Mouse (Mus musculus) hindbrain, embryonic 14.5 days (tissue): ENCODE measurements around the gene 3110001I22Rik. TPM values are rescaled to one million over a fixed set of nuclear protein-coding genes. Genes with fewer than 3 reads are reported as not detected.
"Not testable (repeated sequence)": the region's sequence is repeated elsewhere in the genome, so short reads cannot be mapped to it uniquely, and the experiment has no call there.

Experiments used
- ATAC-seq: fragments of 200-750 bp; cut with Nextera tagmentation; 2 replicates; pipeline ENCODE4 v1.8.0; 2017; ENCODE audit warnings: moderate number of reproducible peaks, mild to moderate bottlenecking, moderate TSS enrichment, moderate library complexity; ENCODE audit not compliant: low FRiP score
- DNase-seq: peaks from one replicate; pipeline ENCODE4 v3.0.0-alpha.2; 2015; ENCODE audit warnings: low spot score
- H3K27ac ChIP-seq: fragments of 300-500 bp; sonication (generic); 2 replicates; pipeline ENCODE4 v1.5.1; 2014; ENCODE audit warnings: mild to moderate bottlenecking, moderate library complexity
- H3K27me3 ChIP-seq: fragments of 300-500 bp; sonication (generic); 2 replicates; pipeline ENCODE4 v1.6.1; 2014; ENCODE audit warnings: mild to moderate bottlenecking, low read length, mixed read lengths; ENCODE audit not compliant: control insufficient read depth, insufficient read depth
- H3K36me3 ChIP-seq: fragments of 300-500 bp; sonication (generic); replicated peaks from 2 replicates; pipeline ENCODE4 v1.6.1; 2014; ENCODE audit not compliant: control insufficient read depth, insufficient read depth
- H3K4me1 ChIP-seq: fragments of 300-500 bp; sonication (generic); replicated peaks from 2 replicates; pipeline ENCODE4 v1.6.1; 2014; ENCODE audit warnings: antibody characterized with exemption, low read length, mixed read lengths; ENCODE audit not compliant: control insufficient read depth, insufficient read depth
- H3K4me2 ChIP-seq: fragments of 300-500 bp; sonication (generic); replicated peaks from 2 replicates; pipeline ENCODE4 v1.6.1; 2014; ENCODE audit warnings: mild to moderate bottlenecking, moderate library complexity
- H3K4me3 ChIP-seq: fragments of 300-500 bp; sonication (generic); replicated peaks from 2 replicates; pipeline ENCODE4 v1.5.1; 2014; ENCODE audit warnings: mild to moderate bottlenecking, low read length
- H3K9ac ChIP-seq: fragments of 300-500 bp; sonication (generic); 2 replicates; pipeline ENCODE4 v1.6.1; 2014
- H3K9me3 ChIP-seq: fragments of 300-500 bp; sonication (generic); 2 replicates; pipeline ENCODE4 v1.6.1; 2016; ENCODE audit warnings: low read length; ENCODE audit not compliant: control insufficient read depth
- WGBS: fragments of 180-500 bp; shearing (Covaris S2); extraction: QIAGEN DNeasy Blood & Tissue Kit; methylation state at CpG from one replicate; pipeline ENCODE4 v1.1.7; 2014; 5-methylcytosine and 5-hydroxymethylcytosine counted together
- polyA plus RNA-seq: library from polyadenylated mRNA; unstranded; fragments of >200 nt; fragmentation: Nextera tagmentation; extraction: Ambion mirVana; gene quantifications from 2 replicates; pipeline ENCODE4 v1.2.1, GENCODE M21; 2014

The 3110001I22Rik gene
- polyA plus RNA-seq, 1 experiment from 2014 or later, result 7.2 TPM

GRCm38 (mm10) chr16:13667878-13668343, 3.8 kb upstream of the 3110001I22Rik start, which contains the start of gene Parn:
TSS of gene Parn (minus strand) at chr16:13668170.
- H3K4me2 ChIP-seq, result peak within 1 kb of the TSS; percentile 77
- WGBS, result under 1% methylated on average over 35 of the region's 35 CpGs

GRCm38 (mm10) chr16:13668402-13669108, 3.2 kb upstream of the 3110001I22Rik start:
- DNase-seq (no peak), ATAC-seq (no peak)
- peaks cover 16% of the 10 kb centered on the region for H3K4me1 ChIP-seq
- WGBS, result 80% methylated on average over 10 of the region's 10 CpGs
- peaks cover 18% of the 10 kb centered on the region; the same call in 1 of the 2 replicates for H3K36me3 ChIP-seq
- H3K27ac ChIP-seq, result peak overlapping the region; percentile 17; the same call in 1 of the 2 replicates
- peak overlapping the region; percentile 72; the same call in 1 of the 2 replicates for H3K9ac ChIP-seq
- H3K4me3 ChIP-seq, result peak overlapping the region; percentile 49
- H3K27me3 ChIP-seq, result no peaks in the 10 kb centered on the region
- peak overlapping the region; percentile 77 for H3K4me2 ChIP-seq
- no peaks in the 10 kb centered on the region for H3K9me3 ChIP-seq

More at GRCm38 (mm10) chr16:13667878-13668343, 3.8 kb upstream of the 3110001I22Rik start, which contains the start of gene Parn:
- Histone ChIP-seq H3K4me1 (peaks cover 13% of the 10 kb centered on the region), H3K9me3 (no peaks in the 10 kb centered on the region), H3K27ac (peak within 1 kb of the TSS; percentile 77), H3K9ac (peak within 1 kb of the TSS; percentile 72), H3K4me3 (peak within 1 kb of the TSS; percentile 49), H3K36me3 (peaks cover 25% of the 10 kb centered on the region; the same call in 1 of the 2 replicates), H3K27me3 (no peaks in the 10 kb centered on the region)
- ATAC-seq (peak; percentile 90), DNase-seq (peak; percentile 94)

DNA sequence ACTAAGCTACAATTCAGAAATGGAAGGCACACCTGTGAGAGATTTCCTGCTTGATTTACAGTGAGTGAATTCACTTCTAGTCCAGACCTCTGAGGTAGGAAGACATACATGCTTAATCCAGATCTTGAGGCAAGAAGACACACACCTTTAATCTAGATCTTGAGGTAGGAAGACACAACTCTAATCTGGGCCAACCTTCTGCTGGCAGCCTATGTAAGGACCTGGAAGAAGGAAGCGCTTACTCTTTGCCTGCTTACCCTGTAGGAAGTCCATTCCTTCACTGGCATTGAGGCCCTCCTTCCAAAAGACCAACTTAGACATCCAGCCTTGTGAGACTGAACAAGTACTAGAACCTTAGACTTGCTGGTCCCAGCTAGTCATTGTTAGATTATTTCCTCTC, 2.4 kb upstream of the 3110001I22Rik start:
- no peaks in the 10 kb centered on the region for H3K27me3 ChIP-seq
- H3K9me3 ChIP-seq, result no peaks in the 10 kb centered on the region
- no peak overlapping the region for H3K9ac ChIP-seq
- no peak for ATAC-seq
- H3K4me1 ChIP-seq, result peaks cover 16% of the 10 kb centered on the region
- H3K4me3 ChIP-seq, result no peak overlapping the region
- no peak for DNase-seq
- no peak overlapping the region for H3K27ac ChIP-seq
- H3K4me2 ChIP-seq, result no peak overlapping the region
- H3K36me3 ChIP-seq, result peaks cover 16% of the 10 kb centered on the region; the same call in 1 of the 2 replicates
- 90% methylated on average over 1 of the region's 1 CpGs for WGBS

GRCm38 (mm10) chr16:13670896-13671295, 833 bp upstream of the 3110001I22Rik start:
- H3K4me3 ChIP-seq, H3K9ac ChIP-seq, H3K27ac ChIP-seq, H3K9me3 ChIP-seq, ATAC-seq, DNase-seq, H3K36me3 ChIP-seq, H3K27me3 ChIP-seq: not testable (repeated sequence)
- WGBS, result 81% methylated on average over 5 of the region's 5 CpGs
- Histone ChIP-seq H3K4me1 (peaks cover 16% of the 10 kb centered on the region), H3K4me2 (peak overlapping the region; percentile 86)

- 3% methylated on average over 20 of the region's 20 CpGs for WGBS
These were observed 713 bp downstream of the 3110001I22Rik start for GRCm38 (mm10) chr16:13672386-13672898.

GRCm38 (mm10) chr16:13673114-13673513, 1.4 kb downstream of the 3110001I22Rik start:
- Histone ChIP-seq H3K4me2 (peak overlapping the region; percentile 86), H3K36me3 (peaks cover 20% of the 10 kb centered on the region), H3K4me1 (peaks cover 9% of the 10 kb centered on the region), H3K4me3 (no peak overlapping the region), H3K9ac (peak overlapping the region; percentile 91; the same call in 1 of the 2 replicates), H3K27me3 (no peaks in the 10 kb centered on the region), H3K9me3 (no peaks in the 10 kb centered on the region), H3K27ac (no peak overlapping the region)
- no peak for DNase-seq
- 81% methylated on average over 5 of the region's 5 CpGs for WGBS
- ATAC-seq, result no peak

More at GRCm38 (mm10) chr16:13672386-13672898, 713 bp downstream of the 3110001I22Rik start:
- H3K9ac ChIP-seq, result peak overlapping the region; percentile 91
- peak overlapping the region; percentile 96 for H3K4me3 ChIP-seq
- no peaks in the 10 kb centered on the region for H3K27me3 ChIP-seq
- peak; percentile 34 for DNase-seq
- H3K36me3 ChIP-seq, result peaks cover 13% of the 10 kb centered on the region
- H3K9me3 ChIP-seq, result no peaks in the 10 kb centered on the region
- H3K27ac ChIP-seq, result peak overlapping the region; percentile 77; the same call in 1 of the 2 replicates
- no peak for ATAC-seq
- H3K4me2 ChIP-seq, result peak overlapping the region; percentile 86
- H3K4me1 ChIP-seq, result peaks cover 9% of the 10 kb centered on the region

- Histone ChIP-seq H3K27ac (no peak overlapping the region), H3K4me2 (no peak overlapping the region), H3K9me3 (no peaks in the 10 kb centered on the region), H3K4me1 (peaks cover 9% of the 10 kb centered on the region), H3K36me3 (peaks cover 28% of the 10 kb centered on the region), H3K4me3 (no peak overlapping the region), H3K27me3 (no peaks in the 10 kb centered on the region), H3K9ac (no peak overlapping the region)
- ATAC-seq (no peak), DNase-seq (no peak)
- WGBS, result 95% methylated on average over 3 of the region's 3 CpGs
These were observed 2.8 kb downstream of the 3110001I22Rik start for GRCm38 (mm10) chr16:13674511-13674910.

- no peak overlapping the region for H3K9ac ChIP-seq
- H3K27me3 ChIP-seq, result no peaks in the 10 kb centered on the region
- H3K4me1 ChIP-seq, result no peaks in the 10 kb centered on the region
- H3K36me3 ChIP-seq, result peaks cover 30% of the 10 kb centered on the region
- no peaks in the 10 kb centered on the region for H3K9me3 ChIP-seq
- ATAC-seq (no peak), DNase-seq (no peak)
- no peak overlapping the region for H3K4me3 ChIP-seq
- WGBS, result 91% methylated on average over 3 of the region's 3 CpGs
- no peak overlapping the region for H3K27ac ChIP-seq
- no peak overlapping the region for H3K4me2 ChIP-seq
These were observed 7.0 kb downstream of the 3110001I22Rik start for GRCm38 (mm10) chr16:13678601-13679319.

- ATAC-seq, result no peak
- Histone ChIP-seq H3K4me2 (no peak overlapping the region), H3K36me3 (peaks cover 90% of the 10 kb centered on the region), H3K4me1 (no peaks in the 10 kb centered on the region), H3K9ac (no peak overlapping the region), H3K4me3 (no peak overlapping the region), H3K9me3 (no peaks in the 10 kb centered on the region), H3K27ac (no peak overlapping the region), H3K27me3 (no peaks in the 10 kb centered on the region)
- no peak for DNase-seq
- 91% methylated on average over 7 of the region's 7 CpGs for WGBS
These were observed 27.3 kb downstream of the 3110001I22Rik start for GRCm38 (mm10) chr16:13698998-13699397.
